Mouse (Mus musculus) lung, postnatal 36 days (tissue): ENCODE data around the gene Gpc1.

Source experiments
- DNase-seq: peaks from one replicate; pipeline ENCODE4 v3.0.0; 2022; ENCODE audit warnings: mixed read lengths

The Gpc1 gene

GRCm38 (mm10) chr1:92888901-92889655 lies 57.6 kb downstream of the Gpc1 start:
- DNase-seq, result no peak

- DNase-seq, result no peak
Observed at GRCm38 (mm10) chr1:92892791-92893190, 61.3 kb downstream of the Gpc1 start.

GRCm38 (mm10) chr1:92893896-92894295 lies 62.5 kb downstream of the Gpc1 start:
- DNase-seq, result no peak

- peak; percentile 82 for DNase-seq
Observed at GRCm38 (mm10) chr1:92895089-92895488, 63.6 kb downstream of the Gpc1 start.

- peak; percentile 77 for DNase-seq
Observed at GRCm38 (mm10) chr1:92902786-92903185, 71.3 kb downstream of the Gpc1 start, which contains the start of gene Ankmy1. Gene Ankmy1 (minus strand): TSS chr1:92902906.

- peak; percentile 45 for DNase-seq
Observed at GRCm38 (mm10) chr1:92903627-92904026, 72.2 kb downstream of the Gpc1 start.

- no peak for DNase-seq
Observed at GRCm38 (mm10) chr1:92905703-92906310, 74.4 kb downstream of the Gpc1 start.

- peak; percentile 95 for DNase-seq
Observed at GRCm38 (mm10) chr1:92906779-92907631, 75.6 kb downstream of the Gpc1 start, which contains the start of gene Dusp28. Gene Dusp28 (plus strand): TSS chr1:92906981.

GRCm38 (mm10) chr1:92907632-92908360 lies 76.4 kb downstream of the Gpc1 start:
- DNase-seq, result no peak

GRCm38 (mm10) chr1:92908664-92909063 lies 77.2 kb downstream of the Gpc1 start:
- no peak for DNase-seq

- peak; percentile 39 for DNase-seq
Observed at GRCm38 (mm10) chr1:92909068-92909467, 77.6 kb downstream of the Gpc1 start.
